Mouse (Mus musculus) spleen, adult 12 weeks (tissue): ENCODE measurements around the gene Gusb.
A peak's percentile ranks its signal among the peaks of the same experiment; 100 is the strongest.

ENCODE experiments used
- DNase-seq: peaks from one replicate; pipeline ENCODE4 v3.0.0; 2022; ENCODE audit warnings: low spot score

Gene Gusb

GRCm38 (mm10) chr5:129974866-129975311, 28.0 kb downstream of the Gusb start:
- DNase-seq, result no peak

GRCm38 (mm10) chr5:129974354-129974753, 28.5 kb downstream of the Gusb start:
- no peak for DNase-seq

GRCm38 (mm10) chr5:129971491-129971890, 31.4 kb downstream of the Gusb start:
- DNase-seq, result no peak

GRCm38 (mm10) chr5:129968417-129968816, 34.4 kb downstream of the Gusb start:
- no peak for DNase-seq

GRCm38 (mm10) chr5:129966448-129966847, 36.4 kb downstream of the Gusb start:
- no peak for DNase-seq

- no peak for DNase-seq
These were observed 39.6 kb downstream of the Gusb start for GRCm38 (mm10) chr5:129963224-129963623.

GRCm38 (mm10) chr5:129955792-129956191, 47.1 kb downstream of the Gusb start:
- DNase-seq, result no peak

GRCm38 (mm10) chr5:129954473-129955254, 48.2 kb downstream of the Gusb start:
- DNase-seq, result no peak

GRCm38 (mm10) chr5:129952143-129952542, 50.7 kb downstream of the Gusb start:
- DNase-seq, result no peak

- DNase-seq, result no peak
These were observed 55.3 kb downstream of the Gusb start for GRCm38 (mm10) chr5:129947528-129948033.

GRCm38 (mm10) chr5:129943402-129943801, 59.4 kb downstream of the Gusb start:
- no peak for DNase-seq

GRCm38 (mm10) chr5:129942073-129942939, 60.5 kb downstream of the Gusb start:
- peak; percentile 45 for DNase-seq

- peak; percentile 98 for DNase-seq
These were observed 61.3 kb downstream of the Gusb start, which contains the start of gene Vkorc1l1 for GRCm38 (mm10) chr5:129941495-129942045. Vkorc1l1 (plus strand) TSS chr5:129941970.

GRCm38 (mm10) chr5:129940736-129941494, 61.9 kb downstream of the Gusb start:
- no peak for DNase-seq

GRCm38 (mm10) chr5:129940281-129940680, 62.6 kb downstream of the Gusb start:
- DNase-seq, result no peak
